Mouse (Mus musculus) neural tube, embryonic 12.5 days (tissue): Measurements from ENCODE around the gene Tmprss7. TPM values are rescaled to one million over a fixed set of nuclear protein-coding genes. Genes with fewer than 3 reads are reported as not detected.

Experiments
- ATAC-seq: fragments of 200-750 bp; cut with Nextera tagmentation; 2 replicates; pipeline ENCODE4 v1.8.0; 2017; ENCODE audit warnings: low read depth, mild to moderate bottlenecking, moderate TSS enrichment, moderate library complexity; ENCODE audit not compliant: low FRiP score
- H3K27ac ChIP-seq: fragments of 300-500 bp; sonication (generic); 2 replicates; pipeline ENCODE4 v1.5.1; 2016
- H3K27me3 ChIP-seq: fragments of 300-500 bp; sonication (generic); replicated peaks from 2 replicates; pipeline ENCODE4 v1.6.1; 2016; ENCODE audit warnings: mild to moderate bottlenecking
- H3K36me3 ChIP-seq: fragments of 300-500 bp; sonication (generic); 2 replicates; pipeline ENCODE4 v1.6.1; 2016; ENCODE audit warnings: mild to moderate bottlenecking
- H3K4me1 ChIP-seq: fragments of 300-500 bp; sonication (generic); 2 replicates; pipeline ENCODE4 v1.6.1; 2016
- H3K4me2 ChIP-seq: fragments of 300-500 bp; sonication (generic); replicated peaks from 2 replicates; pipeline ENCODE4 v1.6.1; 2016; ENCODE audit warnings: mild to moderate bottlenecking
- H3K4me3 ChIP-seq: fragments of 300-500 bp; sonication (generic); 2 replicates; pipeline ENCODE4 v1.5.1; 2016
- H3K9ac ChIP-seq: fragments of 300-500 bp; sonication (generic); 2 replicates; pipeline ENCODE4 v1.6.1; 2016; ENCODE audit warnings: mild to moderate bottlenecking
- H3K9me3 ChIP-seq: fragments of 300-500 bp; sonication (generic); 2 replicates; pipeline ENCODE4 v1.6.1; 2016; ENCODE audit warnings: mild to moderate bottlenecking
- WGBS: fragments of 180-500 bp; shearing (Covaris S2); methylation state at CpG from one replicate; pipeline ENCODE4 v1.1.7; 2016; 5-methylcytosine and 5-hydroxymethylcytosine counted together
- polyA plus RNA-seq: library from polyadenylated mRNA; unstranded; fragments of >200 nt; fragmentation: Nextera tagmentation; extraction: Ambion mirVana; gene quantifications from 2 replicates; pipeline ENCODE4 v1.2.1, GENCODE M21; 2016

Tmprss7 gene
- polyA plus RNA-seq, 1 experiment from 2014 or later = 0.66 TPM

GRCm38 (mm10) chr16:45676462-45676861, 17.0 kb downstream of the Tmprss7 start:
- WGBS = 46% methylated on average over 1 of the region's 1 CpGs

GRCm38 (mm10) chr16:45670005-45670404, 23.5 kb downstream of the Tmprss7 start:
- 71% methylated on average over 4 of the region's 4 CpGs for WGBS
- no peaks in the 10 kb centered on the region for H3K27me3 ChIP-seq
- H3K4me2 ChIP-seq = no peak overlapping the region
- H3K9ac ChIP-seq = no peak overlapping the region
- ATAC-seq = no peak
- no peaks in the 10 kb centered on the region for H3K9me3 ChIP-seq
- H3K4me1 ChIP-seq = no peaks in the 10 kb centered on the region
- H3K4me3 ChIP-seq = no peak overlapping the region
- H3K27ac ChIP-seq = no peak overlapping the region
- H3K36me3 ChIP-seq = no peaks in the 10 kb centered on the region

More at GRCm38 (mm10) chr16:45676462-45676861, 17.0 kb downstream of the Tmprss7 start:
- H3K4me1 ChIP-seq = no peaks in the 10 kb centered on the region
- no peaks in the 10 kb centered on the region for H3K9me3 ChIP-seq
- no peaks in the 10 kb centered on the region for H3K27me3 ChIP-seq
- ATAC-seq = no peak
- no peak overlapping the region for H3K4me2 ChIP-seq
- no peak overlapping the region for H3K4me3 ChIP-seq
- H3K27ac ChIP-seq = no peak overlapping the region
- H3K36me3 ChIP-seq = no peaks in the 10 kb centered on the region
- no peak overlapping the region for H3K9ac ChIP-seq

GRCm38 (mm10) chr16:45668178-45668577, 25.3 kb downstream of the Tmprss7 start:
- 72% methylated on average over 3 of the region's 3 CpGs for WGBS
- no peak for ATAC-seq

GRCm38 (mm10) chr16:45666136-45666535, 27.3 kb downstream of the Tmprss7 start:
- 82% methylated on average over 2 of the region's 2 CpGs for WGBS
- Histone ChIP-seq H3K4me3 (no peak overlapping the region), H3K9ac (no peak overlapping the region), H3K27ac (no peak overlapping the region), H3K27me3 (no peaks in the 10 kb centered on the region), H3K4me2 (no peak overlapping the region), H3K36me3 (no peaks in the 10 kb centered on the region), H3K9me3 (no peaks in the 10 kb centered on the region), H3K4me1 (no peaks in the 10 kb centered on the region)
- ATAC-seq = no peak

More at GRCm38 (mm10) chr16:45668178-45668577, 25.3 kb downstream of the Tmprss7 start:
- H3K9ac ChIP-seq = no peak overlapping the region
- no peaks in the 10 kb centered on the region for H3K9me3 ChIP-seq
- H3K36me3 ChIP-seq = no peaks in the 10 kb centered on the region
- H3K4me2 ChIP-seq = no peak overlapping the region
- H3K4me3 ChIP-seq = no peak overlapping the region
- H3K27ac ChIP-seq = no peak overlapping the region
- H3K27me3 ChIP-seq = no peaks in the 10 kb centered on the region
- H3K4me1 ChIP-seq = no peaks in the 10 kb centered on the region

- H3K4me3 ChIP-seq = no peak overlapping the region
- H3K4me2 ChIP-seq = no peak overlapping the region
- H3K9me3 ChIP-seq = no peaks in the 10 kb centered on the region
- no peak for ATAC-seq
- no peak overlapping the region for H3K9ac ChIP-seq
- no peaks in the 10 kb centered on the region for H3K4me1 ChIP-seq
- no peak overlapping the region for H3K27ac ChIP-seq
- H3K36me3 ChIP-seq = no peaks in the 10 kb centered on the region
- H3K27me3 ChIP-seq = no peaks in the 10 kb centered on the region
Measured at GRCm38 (mm10) chr16:45662381-45662780, 31.1 kb downstream of the Tmprss7 start.

- no peak overlapping the region for H3K4me3 ChIP-seq
- H3K27ac ChIP-seq = no peak overlapping the region
- no peaks in the 10 kb centered on the region; the same call in 1 of the 2 replicates for H3K27me3 ChIP-seq
- no peak overlapping the region for H3K9ac ChIP-seq
- H3K9me3 ChIP-seq = no peaks in the 10 kb centered on the region
- no peak for ATAC-seq
- 89% methylated on average over 4 of the region's 4 CpGs for WGBS
- H3K4me2 ChIP-seq = no peak overlapping the region
- H3K36me3 ChIP-seq = no peaks in the 10 kb centered on the region
- no peaks in the 10 kb centered on the region for H3K4me1 ChIP-seq
Measured at GRCm38 (mm10) chr16:45659596-45659995, 33.9 kb downstream of the Tmprss7 start.

- no peaks in the 10 kb centered on the region for H3K4me1 ChIP-seq
- H3K27ac ChIP-seq = no peak overlapping the region
- ATAC-seq = no peak
- H3K9me3 ChIP-seq = no peaks in the 10 kb centered on the region
- H3K27me3 ChIP-seq = peaks cover 5% of the 10 kb centered on the region; the same call in 1 of the 2 replicates
- H3K4me3 ChIP-seq = no peak overlapping the region
- H3K4me2 ChIP-seq = no peak overlapping the region
- no peaks in the 10 kb centered on the region for H3K36me3 ChIP-seq
- WGBS = 97% methylated on average over 1 of the region's 1 CpGs
- H3K9ac ChIP-seq = no peak overlapping the region
Measured at GRCm38 (mm10) chr16:45658248-45658647, 35.2 kb downstream of the Tmprss7 start.

- WGBS = 92% methylated on average over 12 of the region's 12 CpGs
- no peak overlapping the region for H3K9ac ChIP-seq
- ATAC-seq = no peak
Measured at GRCm38 (mm10) chr16:45657574-45658159, 35.8 kb downstream of the Tmprss7 start.

GRCm38 (mm10) chr16:45654465-45654864, 39.0 kb downstream of the Tmprss7 start:
- WGBS = 63% methylated on average over 9 of the region's 9 CpGs
- Histone ChIP-seq H3K4me3 (no peak overlapping the region), H3K4me2 (no peak overlapping the region), H3K36me3 (no peaks in the 10 kb centered on the region), H3K9ac (no peak overlapping the region), H3K27me3 (peaks cover 5% of the 10 kb centered on the region; the same call in 1 of the 2 replicates), H3K4me1 (no peaks in the 10 kb centered on the region), H3K27ac (no peak overlapping the region), H3K9me3 (no peaks in the 10 kb centered on the region)
- ATAC-seq = no peak

More at GRCm38 (mm10) chr16:45657574-45658159, 35.8 kb downstream of the Tmprss7 start:
- peaks cover 5% of the 10 kb centered on the region; the same call in 1 of the 2 replicates for H3K27me3 ChIP-seq
- H3K27ac ChIP-seq = no peak overlapping the region
- no peaks in the 10 kb centered on the region for H3K36me3 ChIP-seq
- H3K4me2 ChIP-seq = no peak overlapping the region
- H3K4me3 ChIP-seq = no peak overlapping the region
- H3K4me1 ChIP-seq = no peaks in the 10 kb centered on the region
- H3K9me3 ChIP-seq = no peaks in the 10 kb centered on the region

- Histone ChIP-seq H3K4me3 (peak within 1 kb of the TSS; percentile 13; the same call in 1 of the 2 replicates), H3K27me3 (peaks cover 5% of the 10 kb centered on the region; the same call in 1 of the 2 replicates), H3K27ac (no peak within 1 kb of the TSS), H3K4me1 (no peaks in the 10 kb centered on the region), H3K4me2 (peak within 1 kb of the TSS; percentile 54), H3K36me3 (no peaks in the 10 kb centered on the region), H3K9me3 (no peaks in the 10 kb centered on the region), H3K9ac (0 out of 2 replicates have a peak within 1 kb of the TSS, but pooled peaks have one; percentile 21)
- 5% methylated on average over 20 of the region's 20 CpGs for WGBS
- 0 out of 2 replicates have a peak, but pooled peaks have one; percentile 21 for ATAC-seq
Measured at GRCm38 (mm10) chr16:45653934-45654332, 39.5 kb downstream of the Tmprss7 start, which contains the start of gene BC016579. Gene BC016579 (minus strand): TSS chr16:45654068.

- Histone ChIP-seq H3K9ac (no peak overlapping the region), H3K27me3 (peaks cover 5% of the 10 kb centered on the region; the same call in 1 of the 2 replicates), H3K27ac (no peak overlapping the region), H3K9me3 (no peaks in the 10 kb centered on the region), H3K36me3 (no peaks in the 10 kb centered on the region), H3K4me3 (0 out of 2 replicates have a peak overlapping the region, but pooled peaks have one; percentile 13), H3K4me2 (peak overlapping the region; percentile 54), H3K4me1 (no peaks in the 10 kb centered on the region)
- no peak for ATAC-seq
- 13% methylated on average over 17 of the region's 17 CpGs for WGBS
Measured at GRCm38 (mm10) chr16:45653009-45653933, 40.2 kb downstream of the Tmprss7 start.

GRCm38 (mm10) chr16:45651497-45651896, 42.0 kb downstream of the Tmprss7 start:
- H3K4me3 ChIP-seq = no peak overlapping the region
- WGBS = 76% methylated on average over 2 of the region's 2 CpGs
- H3K4me1 ChIP-seq = no peaks in the 10 kb centered on the region
- peaks cover 5% of the 10 kb centered on the region; the same call in 1 of the 2 replicates for H3K27me3 ChIP-seq
- no peaks in the 10 kb centered on the region for H3K36me3 ChIP-seq
- no peak overlapping the region for H3K9ac ChIP-seq
- no peaks in the 10 kb centered on the region for H3K9me3 ChIP-seq
- no peak for ATAC-seq
- no peak overlapping the region for H3K27ac ChIP-seq
- H3K4me2 ChIP-seq = no peak overlapping the region
